Mouse (Mus musculus) midbrain, embryonic 14.5 days (tissue): ENCODE results near the gene Polr3b. TPM values are rescaled to one million over a fixed set of nuclear protein-coding genes. Genes with fewer than 3 reads are reported as not detected.

Source experiments
- ATAC-seq: fragments of 200-750 bp; cut with Nextera tagmentation; 2 replicates; pipeline ENCODE4 v1.8.0; 2017; ENCODE audit warnings: moderate number of reproducible peaks, moderate library complexity; ENCODE audit not compliant: low FRiP score, low TSS enrichment
- DNase-seq: peaks from one replicate; pipeline ENCODE4 v3.0.0-alpha.2; 2015
- H3K27ac ChIP-seq: fragments of 300-500 bp; sonication (generic); replicated peaks from 2 replicates; pipeline ENCODE4 v1.5.1; 2014; ENCODE audit warnings: mild to moderate bottlenecking, low read depth, low read length, moderate library complexity
- H3K27me3 ChIP-seq: fragments of 300-500 bp; sonication (generic); 2 replicates; pipeline ENCODE4 v1.6.1; 2014; ENCODE audit warnings: low read length, control low read depth, mixed read lengths; ENCODE audit not compliant: control insufficient read depth, insufficient read depth
- H3K36me3 ChIP-seq: fragments of 300-500 bp; sonication (generic); 2 replicates; pipeline ENCODE4 v1.6.1; 2014; ENCODE audit warnings: low read length, control low read depth; ENCODE audit not compliant: control insufficient read depth, insufficient read depth
- H3K4me1 ChIP-seq: fragments of 300-500 bp; sonication (generic); 2 replicates; pipeline ENCODE4 v1.6.1; 2014; ENCODE audit warnings: mild to moderate bottlenecking, antibody characterized with exemption, low read length, control low read depth; ENCODE audit not compliant: control insufficient read depth, insufficient read depth
- H3K4me2 ChIP-seq: fragments of 300-500 bp; sonication (generic); 2 replicates; pipeline ENCODE4 v1.6.1; 2014; ENCODE audit warnings: mild to moderate bottlenecking, low read length, moderate library complexity
- H3K4me3 ChIP-seq: fragments of 300-500 bp; sonication (generic); replicated peaks from 2 replicates; pipeline ENCODE4 v1.5.1; 2014; ENCODE audit warnings: low read depth, low read length
- H3K9ac ChIP-seq: fragments of 300-500 bp; sonication (generic); replicated peaks from 2 replicates; pipeline ENCODE4 v1.6.1; 2014; ENCODE audit warnings: mild to moderate bottlenecking, low read length, moderate library complexity
- H3K9me3 ChIP-seq: fragments of 300-500 bp; sonication (generic); 2 replicates; pipeline ENCODE4 v1.6.1; 2016; ENCODE audit warnings: low read length, control low read depth, mixed read lengths; ENCODE audit not compliant: control insufficient read depth
- WGBS: fragments of 180-500 bp; shearing (Covaris S2); extraction: QIAGEN DNeasy Blood & Tissue Kit; methylation state at CpG from one replicate; pipeline ENCODE4 v1.1.7; 2014; 5-methylcytosine and 5-hydroxymethylcytosine counted together
- polyA plus RNA-seq: library from polyadenylated mRNA; unstranded; fragments of >200 nt; fragmentation: Nextera tagmentation; extraction: Ambion mirVana; gene quantifications from 2 replicates; pipeline ENCODE4 v1.2.1, GENCODE M21; 2014

Polr3b gene
- polyA plus RNA-seq, 1 experiment from 2014 or later: 17.7 TPM

DNA sequence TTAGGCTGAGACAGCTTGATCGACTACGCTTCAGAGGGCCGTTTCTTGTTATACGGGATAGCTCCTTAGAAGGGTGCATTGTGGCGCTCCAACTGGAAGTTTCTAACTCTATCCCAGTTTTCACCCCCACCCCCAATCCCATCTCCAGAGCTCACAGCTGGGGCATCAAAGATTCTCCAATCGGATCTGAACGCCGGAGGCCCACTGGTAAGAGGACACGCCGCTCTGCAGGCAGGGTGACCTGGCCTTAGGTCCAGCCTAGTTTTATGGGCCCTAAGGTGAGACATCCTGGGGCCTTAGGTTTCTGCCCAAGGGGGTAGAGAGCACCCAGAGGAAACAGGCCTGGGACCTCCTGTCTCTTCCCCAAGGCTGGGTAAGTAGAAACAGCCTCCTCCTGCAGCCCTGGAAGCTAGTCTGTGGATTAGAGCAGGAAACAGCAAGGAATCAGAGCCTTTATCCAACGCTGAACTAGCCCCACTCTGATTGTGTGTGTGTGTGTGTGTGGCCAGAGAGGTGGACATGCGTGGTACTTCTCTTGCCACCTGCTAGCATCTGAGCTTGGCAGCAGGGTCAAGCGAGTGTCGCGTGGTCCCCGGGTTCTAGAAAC lies 137.5 kb downstream of the Polr3b start:
- DNase-seq (peak; percentile 44), ATAC-seq (0 out of 2 replicates have a peak, but pooled peaks have one; percentile 1)
- peak overlapping the region; percentile 79 for H3K4me2 ChIP-seq
- H3K4me3 ChIP-seq: peak overlapping the region; percentile 43
- H3K27ac ChIP-seq: peak overlapping the region; percentile 65
- H3K36me3 ChIP-seq: no peaks in the 10 kb centered on the region
- no peaks in the 10 kb centered on the region for H3K9me3 ChIP-seq
- peaks cover 43% of the 10 kb centered on the region for H3K27me3 ChIP-seq
- peaks cover 32% of the 10 kb centered on the region for H3K4me1 ChIP-seq
- WGBS: 4% methylated on average over 16 of the region's 16 CpGs
- H3K9ac ChIP-seq: peak overlapping the region; percentile 59

DNA sequence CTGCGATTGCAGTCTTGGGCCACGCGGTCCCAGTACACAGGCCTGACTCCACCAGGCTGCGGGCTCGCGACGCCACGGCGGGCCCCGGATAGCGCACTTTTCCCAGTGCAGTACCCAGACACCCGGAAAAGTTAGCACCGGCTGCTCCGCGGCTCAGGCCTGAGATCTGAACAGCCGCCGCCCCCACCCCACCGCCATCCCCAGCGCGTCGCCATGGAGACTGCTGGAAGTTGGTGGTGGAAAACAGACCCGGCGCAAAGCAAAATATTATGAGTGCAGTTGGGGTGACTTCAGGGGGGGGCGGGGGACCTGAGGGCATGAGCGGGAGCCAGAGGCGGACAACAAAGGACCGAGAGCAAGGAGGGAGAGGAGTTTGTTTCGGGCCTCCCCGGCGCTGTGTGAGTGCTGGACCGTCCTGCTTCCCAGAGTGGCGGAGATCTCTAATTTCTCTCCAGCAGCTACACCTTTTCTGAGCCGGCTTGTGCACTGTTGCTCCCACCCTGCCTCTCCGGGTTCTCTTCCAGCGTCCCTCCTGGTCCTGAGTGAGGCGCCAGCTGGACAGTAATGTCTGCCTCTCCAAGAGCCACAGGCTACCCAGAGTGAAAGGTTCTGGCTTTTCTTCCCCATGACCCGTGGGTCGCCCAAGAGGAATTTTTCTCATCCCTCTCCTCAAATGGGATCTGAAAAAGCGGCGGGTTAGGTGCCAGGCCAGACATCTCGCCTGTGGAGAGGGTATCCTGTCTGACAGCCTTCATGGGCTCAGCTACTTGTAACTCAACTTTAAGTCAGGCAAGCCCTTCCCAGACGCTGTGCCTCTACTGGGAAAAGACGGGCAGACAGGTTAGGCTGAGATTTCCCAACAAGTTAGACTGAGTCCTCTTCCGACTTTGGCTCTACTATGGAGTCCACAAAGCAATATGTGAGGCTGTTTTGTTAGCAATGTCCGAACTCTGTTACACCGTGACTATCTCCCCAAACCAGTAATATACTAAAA lies 138.3 kb downstream of the Polr3b start:
- Histone ChIP-seq H3K4me2 (peak overlapping the region; percentile 79), H3K4me1 (peaks cover 31% of the 10 kb centered on the region), H3K27ac (peak overlapping the region; percentile 65), H3K9me3 (no peaks in the 10 kb centered on the region), H3K36me3 (no peaks in the 10 kb centered on the region), H3K9ac (peak overlapping the region; percentile 59), H3K4me3 (peak overlapping the region; percentile 43), H3K27me3 (peaks cover 35% of the 10 kb centered on the region)
- ATAC-seq: peak; percentile 49
- DNase-seq: peak; percentile 83
- WGBS: 6% methylated on average over 46 of the region's 46 CpGs

DNA sequence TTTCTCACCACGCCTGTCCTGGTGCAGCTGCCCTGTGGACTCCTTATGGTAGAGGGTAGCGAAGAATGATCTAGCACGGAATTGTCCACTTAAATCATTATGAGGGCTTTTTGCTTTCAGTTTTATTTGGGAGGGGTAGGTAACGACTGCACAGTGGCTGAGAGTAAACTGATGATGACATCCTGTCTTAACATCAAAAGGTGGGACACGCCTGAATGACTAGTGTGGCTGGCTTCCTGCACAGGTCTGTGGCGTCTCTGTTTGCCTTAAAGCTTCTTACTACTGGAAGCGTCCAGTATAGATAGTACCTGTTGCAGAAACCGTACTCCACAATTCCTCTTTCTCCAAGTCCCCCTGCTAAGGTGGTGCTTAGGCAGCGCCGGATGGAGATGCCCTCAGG lies 146.7 kb downstream of the Polr3b start:
- Histone ChIP-seq H3K27ac (no peak overlapping the region), H3K4me3 (no peak overlapping the region), H3K36me3 (no peaks in the 10 kb centered on the region), H3K27me3 (no peaks in the 10 kb centered on the region), H3K9me3 (no peaks in the 10 kb centered on the region), H3K9ac (no peak overlapping the region), H3K4me2 (no peak overlapping the region), H3K4me1 (0 out of 2 replicates have a peak, but pooled peaks cover 7% of the 10 kb centered on the region)
- no peak for ATAC-seq
- 84% methylated on average over 10 of the region's 10 CpGs for WGBS
- no peak for DNase-seq

DNA sequence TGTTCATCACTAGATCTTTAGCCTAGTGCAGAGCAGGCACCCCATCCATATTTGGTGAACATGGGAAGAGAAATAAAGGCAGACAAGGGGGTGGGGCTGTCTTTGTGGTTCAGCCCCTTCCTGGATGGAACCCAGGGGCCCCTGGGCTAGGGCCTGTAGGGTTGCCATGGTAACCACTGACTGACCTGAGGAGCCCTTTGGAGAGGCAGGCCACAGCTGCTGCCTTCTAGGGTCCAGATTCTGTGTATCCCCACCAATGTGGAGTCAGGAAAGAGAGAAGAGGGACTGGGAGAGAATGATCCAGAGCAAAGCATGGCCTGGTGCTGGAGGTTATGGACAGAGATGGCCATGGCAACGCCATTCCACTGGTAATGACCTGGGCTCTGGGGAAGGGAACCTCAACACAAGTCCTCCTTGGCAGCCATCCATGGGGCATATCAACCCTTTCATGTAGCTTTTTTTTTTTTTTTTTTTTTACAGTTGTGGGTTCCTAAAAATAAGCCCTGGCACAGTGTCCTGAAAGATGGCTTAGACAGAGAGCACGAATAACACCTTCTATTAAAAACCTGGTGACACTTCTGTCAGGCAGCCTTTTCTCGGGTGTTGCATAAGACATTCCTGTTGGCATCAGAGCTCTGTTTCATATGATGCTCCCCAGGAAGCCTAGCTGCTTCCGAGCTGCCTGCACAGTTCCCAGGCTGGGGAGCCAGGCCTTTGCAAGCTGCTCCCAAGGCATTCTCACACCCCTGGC lies 150.5 kb downstream of the Polr3b start:
- Histone ChIP-seq H3K9me3 (no peaks in the 10 kb centered on the region), H3K4me2 (no peak overlapping the region), H3K27ac (no peak overlapping the region), H3K27me3 (no peaks in the 10 kb centered on the region), H3K4me1 (0 out of 2 replicates have a peak, but pooled peaks cover 7% of the 10 kb centered on the region), H3K9ac (no peak overlapping the region), H3K36me3 (no peaks in the 10 kb centered on the region), H3K4me3 (no peak overlapping the region)
- DNase-seq: no peak
- no peak for ATAC-seq
- 88% methylated on average over 4 of the region's 4 CpGs for WGBS

DNA sequence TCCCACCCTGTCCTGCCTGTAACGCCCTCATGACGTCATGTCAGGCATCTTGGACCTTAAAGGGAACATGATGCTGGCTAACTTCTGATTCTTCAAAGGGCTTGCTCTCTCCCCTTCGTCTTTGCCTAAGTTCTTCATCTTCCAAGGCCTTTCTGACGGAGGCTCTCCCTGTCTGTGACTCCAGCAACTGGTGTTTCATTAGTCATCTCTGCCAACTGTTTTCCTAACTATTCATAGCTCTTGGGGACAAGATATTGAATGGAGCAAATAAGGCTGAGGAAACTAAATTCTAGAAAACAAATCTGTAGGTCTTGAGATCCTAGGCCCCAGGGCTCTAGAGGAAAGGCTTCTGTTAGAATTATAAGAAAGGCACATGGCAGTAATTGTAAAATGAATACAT lies 151.8 kb downstream of the Polr3b start:
- Histone ChIP-seq H3K36me3 (no peaks in the 10 kb centered on the region), H3K9me3 (no peaks in the 10 kb centered on the region), H3K4me2 (no peak overlapping the region), H3K27ac (no peak overlapping the region), H3K4me1 (0 out of 2 replicates have a peak, but pooled peaks cover 7% of the 10 kb centered on the region), H3K9ac (no peak overlapping the region), H3K4me3 (no peak overlapping the region), H3K27me3 (no peaks in the 10 kb centered on the region)
- DNase-seq: no peak
- no peak for ATAC-seq
- 94% methylated on average over 4 of the region's 4 CpGs for WGBS

DNA sequence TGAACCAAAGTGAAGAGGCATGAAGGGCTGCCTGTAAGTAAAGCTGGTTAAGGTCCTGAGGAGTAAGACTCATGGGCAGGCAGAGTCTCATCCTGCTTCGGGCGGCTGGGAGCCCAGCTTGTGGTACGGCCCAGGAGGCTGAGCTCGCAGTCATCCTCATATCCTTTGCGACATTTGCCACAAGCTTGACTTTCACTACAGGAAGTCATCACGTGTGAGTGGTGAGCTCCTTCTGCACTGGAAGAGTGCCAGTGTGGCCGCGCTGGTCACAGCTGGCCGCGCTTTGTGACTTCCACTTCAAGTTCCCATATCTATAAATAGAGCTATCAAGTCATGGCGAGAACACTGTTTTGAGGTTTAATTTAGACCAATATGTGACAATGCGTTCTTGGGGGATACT lies 152.5 kb downstream of the Polr3b start:
- Histone ChIP-seq H3K4me3 (no peak overlapping the region), H3K4me2 (no peak overlapping the region), H3K4me1 (0 out of 2 replicates have a peak, but pooled peaks cover 7% of the 10 kb centered on the region), H3K36me3 (no peaks in the 10 kb centered on the region), H3K27me3 (no peaks in the 10 kb centered on the region), H3K9ac (no peak overlapping the region), H3K27ac (no peak overlapping the region), H3K9me3 (no peaks in the 10 kb centered on the region)
- ATAC-seq (no peak), DNase-seq (no peak)
- WGBS: 85% methylated on average over 12 of the region's 12 CpGs

Other genes with a start within 250 kb of the Polr3b start
- gene Nuak1, start 181.7 kb upstream of the Polr3b start, polyA plus RNA-seq: 5.4 and 9.2 TPM in 2 replicates
- 57.2 and 71.5 TPM in 2 replicates for gene Ckap4, start 88.2 kb upstream of the Polr3b start, polyA plus RNA-seq
- 17.3 and 22.1 TPM in 2 replicates for gene Tcp11l2, start 45.7 kb upstream of the Polr3b start, polyA plus RNA-seq
- gene Rfx4, start 133.8 kb downstream of the Polr3b start, polyA plus RNA-seq: 16.2 and 25.1 TPM in 2 replicates